Mouse (Mus musculus) testis, postnatal 14 days (tissue): ENCODE data around the gene Fryl.

Experiments
- DNase-seq: peaks from one replicate; pipeline ENCODE4 v3.0.0; 2021; ENCODE audit warnings: low spot score

The Fryl gene

DNA sequence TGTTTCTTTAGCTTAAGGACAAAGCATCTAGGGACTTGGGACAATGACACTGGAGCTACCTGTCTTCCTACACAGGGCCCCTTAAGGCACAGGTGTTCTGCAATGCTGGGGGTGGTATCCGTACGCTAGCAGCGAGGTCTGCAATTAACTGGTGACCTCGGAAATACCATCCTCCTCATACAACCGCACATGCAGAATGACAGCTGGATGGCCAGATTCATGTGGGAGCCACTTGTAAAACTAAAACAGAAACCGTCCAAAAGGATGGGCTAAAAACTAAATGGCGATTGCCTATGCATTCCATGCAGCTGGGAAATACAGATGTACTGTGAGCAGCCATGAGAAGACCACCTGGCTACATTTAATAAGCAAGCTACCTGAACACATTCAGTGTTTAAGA lies 34.6 kb downstream of the Fryl start:
- DNase-seq: no peak

GRCm38 (mm10) chr5:73219716-73220115 lies 36.7 kb downstream of the Fryl start:
- no peak for DNase-seq

DNA sequence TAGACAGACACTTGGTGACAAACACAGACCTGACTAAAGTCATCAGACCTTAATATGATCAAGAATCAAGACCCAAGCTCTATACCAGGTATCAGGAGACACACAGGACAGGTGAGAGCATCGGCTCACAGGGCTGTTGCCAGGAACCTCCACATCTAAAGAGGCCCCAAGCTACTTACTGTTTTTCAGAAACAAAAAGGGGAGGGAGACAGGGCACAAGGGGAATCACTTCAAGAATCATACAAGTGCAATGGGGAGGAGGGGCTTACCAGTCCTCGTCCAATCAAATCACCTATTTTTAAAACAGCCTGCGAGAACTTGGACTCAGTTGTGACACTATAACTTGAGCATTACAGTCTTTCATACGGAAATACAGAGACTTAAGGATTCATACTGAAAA lies 38.4 kb downstream of the Fryl start:
- no peak for DNase-seq

- DNase-seq: no peak
Measured at GRCm38 (mm10) chr5:73217116-73217515, 39.3 kb downstream of the Fryl start.

DNA sequence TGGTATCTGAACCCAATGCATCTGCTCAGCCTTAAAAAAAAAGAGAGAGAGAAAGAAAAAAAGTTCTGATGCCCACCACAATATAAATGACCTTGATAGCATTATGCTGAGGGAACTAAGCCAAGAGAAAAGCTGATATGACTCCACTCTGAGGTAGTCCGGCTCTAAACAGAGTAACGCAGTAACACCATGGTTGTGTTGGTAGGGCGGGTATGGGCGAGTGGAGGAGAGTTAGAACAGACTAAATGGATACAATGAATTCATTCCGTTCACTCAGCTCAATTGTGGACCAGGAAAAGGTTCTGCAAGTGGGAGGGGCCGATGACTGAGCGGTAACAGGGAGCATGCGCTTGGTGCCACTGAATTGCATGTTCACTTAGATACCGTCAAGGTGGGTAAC lies 40.4 kb downstream of the Fryl start:
- peak; percentile 58 for DNase-seq

DNA sequence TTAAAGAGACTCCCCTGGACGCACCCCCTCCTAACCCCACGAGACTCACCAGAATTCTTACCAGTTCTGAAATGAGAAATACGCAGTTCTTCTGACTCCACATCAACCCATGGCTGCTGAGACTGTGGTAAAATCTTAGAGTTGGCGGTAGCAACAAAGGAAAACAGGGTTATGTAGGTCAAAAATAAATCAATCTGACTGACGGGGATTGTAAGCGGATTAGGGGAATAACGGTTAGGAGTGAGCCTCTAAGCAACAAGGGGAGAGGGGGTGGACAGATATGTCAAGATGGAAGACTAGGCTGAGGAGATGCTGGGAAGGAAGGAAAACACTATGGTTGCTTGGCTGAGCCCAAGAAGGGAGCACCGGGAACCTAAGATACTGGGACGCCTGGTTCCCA lies 44.0 kb downstream of the Fryl start:
- no peak for DNase-seq

DNA sequence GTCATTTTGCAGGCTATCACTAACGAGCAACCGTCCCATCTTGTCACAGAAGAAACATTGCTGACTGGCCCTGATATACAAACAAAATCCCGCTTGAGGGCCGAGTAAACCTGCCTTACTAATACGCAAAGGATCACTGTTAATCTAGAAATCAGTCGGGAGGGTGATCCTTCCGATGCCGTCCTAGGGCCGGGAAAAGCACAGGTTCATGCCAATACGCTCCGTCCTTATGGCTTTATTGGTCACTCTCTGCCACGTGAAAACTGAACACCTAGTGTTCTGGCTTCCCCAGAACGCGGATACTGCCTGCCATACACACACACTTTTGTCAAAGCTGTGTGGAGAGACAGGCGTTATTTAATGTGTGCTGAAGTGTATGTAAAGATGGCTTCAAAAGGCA lies 44.5 kb downstream of the Fryl start:
- no peak for DNase-seq

DNA sequence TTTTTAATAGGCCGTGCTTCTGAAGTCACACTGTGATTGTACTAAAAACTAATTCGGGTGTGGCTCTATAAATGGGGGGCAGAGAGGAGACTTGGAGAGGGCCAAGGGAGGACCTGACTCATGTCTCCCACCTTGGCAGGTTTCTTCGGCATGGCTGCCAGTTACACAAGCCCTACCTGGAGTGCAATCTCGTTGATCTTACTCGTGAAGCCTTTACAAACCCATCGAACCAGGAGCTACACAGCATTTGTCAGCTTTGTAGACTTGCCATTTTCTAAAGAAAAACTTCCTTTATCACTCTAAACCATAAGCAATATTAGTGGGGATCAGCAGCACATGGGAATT lies 45.5 kb downstream of the Fryl start:
- DNase-seq: no peak

- no peak for DNase-seq
Measured at GRCm38 (mm10) chr5:73210127-73210970, 46.1 kb downstream of the Fryl start.

- peak; percentile 70 for DNase-seq
Measured at GRCm38 (mm10) chr5:73209201-73210096, 47.0 kb downstream of the Fryl start.

- DNase-seq: no peak
Measured at GRCm38 (mm10) chr5:73208645-73209044, 47.8 kb downstream of the Fryl start.

GRCm38 (mm10) chr5:73206722-73207121 lies 49.7 kb downstream of the Fryl start:
- DNase-seq: no peak

DNA sequence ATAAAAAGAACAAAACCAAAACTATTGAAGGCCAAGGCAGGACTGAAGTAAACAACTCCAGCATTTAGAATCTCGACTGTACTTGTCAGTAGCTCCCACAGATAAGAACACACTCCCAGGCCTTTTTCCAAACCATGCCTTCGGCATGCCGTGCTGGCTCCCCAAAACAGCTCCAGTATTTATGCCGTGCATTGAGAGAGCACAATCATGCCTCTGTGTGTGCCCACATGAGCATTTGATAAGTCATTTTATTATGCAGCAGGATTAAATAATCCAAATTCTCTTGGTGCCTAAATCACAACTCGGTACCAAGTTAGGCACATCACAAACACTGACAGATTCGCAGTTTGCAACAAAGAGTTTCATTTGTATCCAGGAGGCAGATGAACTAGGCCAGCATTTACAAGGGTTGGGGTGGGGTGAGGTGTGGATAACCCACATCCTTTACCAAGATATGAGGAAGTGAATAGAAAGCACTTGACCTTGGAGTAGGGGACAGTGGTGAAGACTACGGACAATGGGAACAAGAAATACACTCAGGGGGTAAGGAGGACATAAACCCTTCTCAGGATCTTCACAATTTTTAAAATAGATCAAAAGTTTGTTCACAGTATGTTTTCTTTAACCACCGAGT lies 50.3 kb downstream of the Fryl start:
- no peak for DNase-seq

DNA sequence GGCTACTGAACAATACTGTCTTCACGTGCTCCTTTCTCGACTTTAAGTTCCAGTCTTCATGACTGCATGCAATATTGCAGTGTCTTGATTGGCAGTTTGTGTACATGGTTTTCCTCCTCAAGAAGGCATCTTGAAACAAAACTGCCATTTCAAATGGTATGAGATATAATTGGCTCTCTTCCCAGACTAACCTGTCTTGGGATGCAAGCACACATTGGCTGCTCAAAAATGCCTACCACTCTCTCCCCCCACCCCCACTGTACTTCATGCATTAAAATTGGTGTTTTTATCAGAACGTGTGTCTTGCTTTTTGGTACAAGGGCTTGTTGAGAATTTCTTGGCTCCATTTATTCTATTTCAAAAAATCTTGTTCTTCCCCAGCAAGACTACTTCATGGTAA lies 51.4 kb downstream of the Fryl start:
- no peak for DNase-seq

DNA sequence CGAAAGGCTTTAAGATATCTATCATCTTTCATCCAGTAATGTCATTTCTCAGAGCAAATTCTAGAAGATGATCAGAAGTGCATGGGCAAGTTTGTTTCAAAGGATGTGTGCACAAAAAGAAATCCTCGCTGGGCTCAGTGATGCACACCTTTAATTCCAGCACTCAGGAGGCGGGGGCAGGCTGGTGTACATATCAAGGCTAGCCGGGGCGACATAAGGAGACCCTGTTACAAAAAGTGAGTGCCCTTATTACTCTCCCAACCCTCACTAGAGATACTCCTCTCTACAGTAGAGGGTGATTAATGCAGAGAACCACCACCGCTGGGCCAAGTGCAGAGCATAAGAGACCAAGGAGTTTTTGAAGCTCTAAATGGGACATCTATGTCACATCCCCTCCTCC lies 53.9 kb downstream of the Fryl start:
- no peak for DNase-seq

DNA sequence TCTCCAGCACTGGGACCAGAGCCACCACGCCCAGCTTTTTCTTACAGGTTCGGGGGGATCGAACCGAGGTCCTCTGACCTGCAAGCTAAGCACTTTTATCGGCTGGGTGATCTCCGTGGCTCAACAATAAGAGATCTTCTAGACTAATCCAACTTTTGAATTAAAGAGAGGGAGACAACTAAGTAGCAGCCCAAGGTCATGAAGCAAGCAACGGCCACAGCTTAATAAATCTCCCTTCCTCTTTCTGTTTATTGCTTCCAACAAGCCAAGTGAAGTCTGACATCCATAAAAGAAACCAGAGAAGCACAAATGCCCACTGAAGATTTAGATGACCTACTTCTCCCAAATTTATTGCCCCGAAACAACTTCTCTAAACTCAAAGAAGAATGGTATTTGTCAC lies 54.3 kb downstream of the Fryl start:
- DNase-seq: no peak

DNA sequence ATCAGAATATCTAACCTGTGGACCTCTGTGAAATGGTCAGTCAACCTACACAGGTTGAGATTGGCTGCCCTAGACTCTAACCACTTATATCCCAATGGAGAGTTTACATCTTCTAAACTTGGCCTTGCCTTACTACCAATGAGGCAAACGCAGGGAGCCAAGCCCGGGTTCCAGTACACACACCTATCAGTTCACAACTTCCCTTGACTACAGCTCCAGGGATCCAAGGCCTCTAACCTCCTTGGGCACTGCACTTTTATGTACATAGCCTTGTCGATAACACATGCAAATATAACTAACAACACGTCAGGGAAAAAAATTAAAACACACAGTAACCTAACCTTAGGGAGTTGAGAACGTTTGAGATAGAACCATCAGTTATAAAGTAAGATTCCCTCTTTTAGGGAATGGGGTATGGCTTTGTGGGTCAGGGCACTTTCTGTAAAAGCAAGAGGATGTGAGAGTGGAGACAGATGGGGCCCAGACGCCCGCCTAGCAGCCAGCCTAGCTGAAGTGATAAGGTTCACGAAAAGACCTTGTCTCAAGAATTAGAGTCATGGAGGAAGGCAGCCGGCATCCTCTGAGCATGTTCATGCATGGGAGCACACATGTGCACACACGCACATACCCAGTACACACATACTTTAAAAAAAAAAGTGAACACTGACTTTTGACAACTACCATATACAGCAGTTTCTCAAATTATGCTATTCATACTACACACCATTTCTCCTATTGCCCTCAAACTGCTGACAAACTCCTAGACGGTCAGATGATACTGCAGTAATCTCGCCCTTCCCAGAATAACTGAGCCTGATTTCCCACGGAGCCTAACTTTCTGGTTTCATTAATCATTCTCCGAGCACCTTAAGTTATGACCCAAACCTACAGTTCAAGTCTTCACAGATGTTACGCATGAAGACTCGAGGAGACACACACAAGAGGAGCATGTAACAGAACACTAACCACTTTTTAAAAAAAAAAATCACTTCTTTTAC lies 55.7 kb downstream of the Fryl start:
- no peak for DNase-seq

DNA sequence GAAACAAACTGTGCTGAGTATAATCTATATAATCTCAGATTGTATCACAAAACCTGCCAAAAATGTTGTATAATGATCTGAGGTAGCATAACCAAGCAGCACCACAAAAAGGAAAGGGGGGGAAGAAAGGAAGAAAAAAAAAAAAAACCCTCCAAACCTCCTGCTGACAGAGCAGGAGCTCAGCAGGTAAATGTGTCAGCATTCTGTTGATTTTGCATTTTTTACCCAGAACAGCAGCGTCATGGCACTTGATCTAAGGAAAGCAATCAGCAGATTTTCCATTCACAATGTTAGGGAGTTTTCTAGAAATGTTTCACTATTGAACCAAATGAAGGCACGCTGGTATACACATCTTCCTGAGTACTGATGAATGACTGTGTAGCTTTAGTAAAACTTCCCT lies 56.8 kb downstream of the Fryl start:
- no peak for DNase-seq

DNA sequence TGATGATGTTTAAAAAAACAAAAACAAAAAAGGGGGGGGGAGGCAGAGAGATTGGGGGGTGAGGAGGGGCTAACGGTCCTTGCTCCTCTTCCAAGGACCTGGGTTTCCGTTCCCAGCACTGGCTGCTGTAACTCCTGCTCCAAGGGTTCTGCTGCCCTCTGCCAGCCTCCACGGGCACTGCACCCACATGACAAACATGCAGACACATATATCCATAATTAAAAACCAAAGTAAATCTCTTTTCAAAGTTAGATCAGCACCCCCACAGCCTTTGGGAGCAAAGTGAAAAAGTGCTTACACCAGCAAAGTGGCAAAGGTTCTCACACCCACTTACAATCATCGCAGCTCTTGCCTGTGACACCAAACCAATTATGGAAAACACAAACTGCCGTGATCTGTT lies 57.7 kb downstream of the Fryl start:
- no peak for DNase-seq

- DNase-seq: no peak
Measured at GRCm38 (mm10) chr5:73197796-73198195, 58.6 kb downstream of the Fryl start.

- no peak for DNase-seq
Measured at GRCm38 (mm10) chr5:73194740-73195139, 61.7 kb downstream of the Fryl start.
